Mouse (Mus musculus): ENCODE results near the gene Brinp3. TPM values are rescaled to one million over a fixed set of nuclear protein-coding genes. Genes with fewer than 3 reads are reported as not detected.

The Brinp3 gene
- not detected in 4 replicates for total RNA-seq (2023; ENCODE audit: inconsistent age)

DNA sequence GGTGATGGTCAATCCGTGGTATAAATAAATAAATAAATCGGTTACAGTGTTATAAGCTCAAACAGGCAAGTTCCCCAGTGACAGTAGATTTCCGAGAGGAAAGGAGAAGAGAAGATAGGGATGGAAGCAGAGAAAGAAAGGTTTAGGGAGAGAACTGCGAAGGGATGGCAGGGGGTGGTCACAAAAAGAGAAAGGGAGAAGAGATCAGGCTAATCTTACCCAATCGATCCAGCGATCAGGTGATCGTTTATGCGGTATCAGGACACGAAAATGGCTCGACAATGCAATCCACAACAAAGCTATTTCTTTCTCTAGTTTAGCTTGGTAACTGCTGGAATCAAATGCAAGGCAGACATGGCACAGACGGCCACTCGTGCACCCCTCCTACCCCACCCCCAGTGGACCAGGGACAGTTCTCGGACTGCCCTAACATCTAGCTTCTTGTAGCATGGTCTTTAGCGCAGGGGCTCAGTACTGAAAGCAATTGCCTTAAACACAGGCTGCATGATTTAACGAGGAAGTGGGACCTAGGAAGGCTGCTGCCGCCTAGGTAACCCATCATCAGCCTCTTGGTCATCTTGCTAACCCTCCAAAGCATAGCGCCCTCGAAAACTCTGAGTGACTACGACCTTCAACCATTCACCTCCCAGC is at the start of gene Brinp3:
Gene Brinp3, plus strand, starts transcription at position 80 of the 651 bp plus-strand sequence.

